Mouse (Mus musculus) liver, adult (tissue): Measurements from ENCODE around the gene Tmem8b.

Experiments used
- GATA4 ChIP-seq: IDR thresholded peaks from 2 replicates; pipeline ENCODE4 v1.6.1; 2014; ENCODE audit warnings: mild to moderate bottlenecking, low read length; ENCODE audit not compliant: insufficient replicate concordance

The Tmem8b gene

DNA sequence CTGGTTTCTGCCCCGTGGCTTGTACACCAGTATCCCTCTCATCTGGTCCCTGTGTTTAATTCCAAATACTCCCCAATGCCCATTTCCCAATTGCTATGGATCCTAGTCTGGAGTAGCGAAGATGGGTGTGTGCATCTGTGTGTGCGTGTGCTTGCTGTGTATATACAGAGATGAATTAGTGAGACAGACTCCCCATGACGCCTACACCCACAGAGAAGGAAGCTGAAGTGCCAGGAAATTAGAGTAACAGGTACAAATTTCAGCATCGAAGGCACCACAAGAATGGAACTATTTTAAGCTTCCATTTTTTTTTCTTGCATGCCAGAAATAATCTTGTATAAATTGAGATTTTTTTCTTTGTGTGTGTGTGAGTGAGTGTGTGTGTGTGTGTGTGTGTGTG, 22.3 kb downstream of the Tmem8b start:
- no peak for TF ChIP-seq GATA4

- TF ChIP-seq GATA4: no peak
These were observed 25.1 kb downstream of the Tmem8b start for GRCm38 (mm10) chr4:43693806-43694241.

- TF ChIP-seq GATA4: no peak
These were observed 25.9 kb downstream of the Tmem8b start for GRCm38 (mm10) chr4:43694439-43695248.

GRCm38 (mm10) chr4:43695249-43695671, 26.5 kb downstream of the Tmem8b start:
- TF ChIP-seq GATA4: no peak

- TF ChIP-seq GATA4: no peak
These were observed 27.8 kb downstream of the Tmem8b start for GRCm38 (mm10) chr4:43696561-43696960.

DNA sequence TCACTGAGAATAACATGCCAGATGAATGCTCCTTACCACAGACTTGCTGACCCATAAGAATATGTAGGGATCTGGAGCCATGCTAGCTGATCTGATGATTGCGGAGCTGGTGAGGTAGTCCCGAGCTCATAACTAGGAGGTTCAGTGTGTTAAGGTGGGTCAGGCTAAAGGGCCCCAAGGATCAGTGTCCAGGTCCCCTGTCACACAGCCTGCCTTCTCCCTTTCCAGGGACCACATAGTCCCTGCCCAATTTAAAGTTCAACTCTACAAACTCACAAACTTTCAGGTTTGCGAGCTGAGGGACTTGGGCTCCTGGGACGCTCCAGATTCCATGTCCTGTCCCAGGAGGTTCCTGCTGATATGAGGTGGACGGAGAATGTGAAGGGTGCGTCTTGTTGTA, 31.9 kb downstream of the Tmem8b start, which contains the start of gene Olfr70:
Gene Olfr70 (minus strand): TSS at position 101 of the 400 bp plus-strand sequence.
- TF ChIP-seq GATA4: no peak

DNA sequence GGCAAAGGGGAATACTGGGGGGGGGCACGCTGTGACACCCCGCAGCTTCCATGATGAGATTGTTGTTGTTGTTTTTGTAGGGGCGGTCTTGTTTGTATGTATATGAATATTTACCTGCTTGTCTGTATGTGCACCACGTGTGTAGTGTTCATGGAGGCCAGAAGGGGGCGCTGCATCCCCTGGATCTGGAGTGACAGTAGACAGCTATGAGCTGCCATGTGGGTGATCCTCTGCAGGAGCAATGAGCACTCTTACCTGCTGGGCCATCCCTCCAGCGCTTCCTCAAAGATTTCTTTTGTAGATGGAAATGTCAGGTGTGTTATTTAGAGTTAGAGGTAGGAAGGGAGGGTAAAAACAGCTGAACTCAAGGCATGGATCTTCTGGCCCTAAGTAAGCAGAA, 34.7 kb downstream of the Tmem8b start:
- TF ChIP-seq GATA4: no peak

GRCm38 (mm10) chr4:43703851-43704250, 35.1 kb downstream of the Tmem8b start:
- TF ChIP-seq GATA4: no peak

DNA sequence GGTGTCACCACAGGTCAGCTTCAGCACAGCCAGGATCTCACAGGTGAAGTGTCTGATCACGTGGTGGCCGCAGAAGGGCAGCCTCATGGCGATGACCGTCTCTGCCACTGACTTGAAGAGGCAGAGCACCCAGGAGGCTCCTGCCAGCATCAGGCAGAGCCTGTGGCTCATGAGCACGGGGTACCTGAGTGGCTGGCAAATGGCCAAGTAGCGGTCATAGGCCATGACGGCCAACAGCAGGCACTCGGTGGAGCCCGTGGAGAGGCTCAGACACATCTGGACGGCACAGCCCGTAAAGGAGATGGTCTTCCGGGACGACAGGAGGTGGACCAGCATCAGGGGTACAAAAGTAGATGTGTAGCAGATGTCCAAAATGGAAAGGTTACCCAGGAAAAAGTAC, 37.2 kb downstream of the Tmem8b start:
- TF ChIP-seq GATA4: no peak

- TF ChIP-seq GATA4: no peak
These were observed 41.1 kb downstream of the Tmem8b start, which contains the start of gene Olfr71 for GRCm38 (mm10) chr4:43709869-43710268. TSS of gene Olfr71 (minus strand) at chr4:43710255.

DNA sequence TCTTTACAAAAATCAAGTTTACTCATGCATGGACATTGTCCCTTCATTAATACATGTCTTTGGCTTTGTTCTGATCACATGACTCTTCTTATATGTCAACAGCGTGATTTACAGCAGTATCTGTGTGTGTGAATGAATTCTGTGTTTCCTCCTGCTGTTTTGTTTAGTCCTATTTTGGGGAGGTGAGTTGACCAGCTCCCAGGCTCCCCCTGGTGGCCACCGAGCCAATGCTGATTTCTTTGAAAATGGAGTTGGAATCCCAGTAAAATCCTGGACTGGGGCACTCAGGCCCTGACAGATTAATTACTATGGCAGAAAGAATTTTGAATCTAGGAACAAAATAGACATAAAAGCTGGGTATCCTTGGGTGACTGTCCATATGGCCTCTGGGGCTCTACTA, 43.0 kb downstream of the Tmem8b start:
- TF ChIP-seq GATA4: no peak

DNA sequence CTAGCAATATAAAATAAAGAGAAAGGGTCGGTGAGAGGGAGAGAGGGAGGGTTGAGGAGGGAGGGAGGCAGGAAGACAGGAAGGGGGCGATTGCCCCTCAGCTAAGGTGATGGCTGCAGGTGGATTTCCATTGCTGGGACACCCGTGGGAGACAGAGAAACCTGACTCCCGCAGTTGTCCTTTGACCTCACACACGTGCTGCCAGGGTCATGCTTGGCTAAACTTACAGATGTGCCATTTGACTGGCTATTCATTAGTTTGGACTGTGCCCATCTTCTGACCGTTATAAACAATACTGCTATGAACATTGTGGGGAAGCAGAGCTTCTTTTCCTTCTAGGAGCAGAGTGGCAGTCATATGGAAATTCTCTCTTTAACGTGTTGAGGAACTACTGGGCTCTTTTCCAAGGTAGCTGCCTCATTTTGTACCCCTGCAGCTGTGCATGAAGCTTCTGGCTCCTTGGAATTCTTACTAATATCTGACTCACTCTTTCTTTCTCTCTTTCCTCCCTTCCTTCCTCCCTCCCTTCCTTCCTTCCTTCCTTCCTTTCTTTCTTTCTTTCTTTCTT, 45.0 kb downstream of the Tmem8b start:
- no peak for TF ChIP-seq GATA4

GRCm38 (mm10) chr4:43720491-43721228, 51.9 kb downstream of the Tmem8b start:
- TF ChIP-seq GATA4: no peak

DNA sequence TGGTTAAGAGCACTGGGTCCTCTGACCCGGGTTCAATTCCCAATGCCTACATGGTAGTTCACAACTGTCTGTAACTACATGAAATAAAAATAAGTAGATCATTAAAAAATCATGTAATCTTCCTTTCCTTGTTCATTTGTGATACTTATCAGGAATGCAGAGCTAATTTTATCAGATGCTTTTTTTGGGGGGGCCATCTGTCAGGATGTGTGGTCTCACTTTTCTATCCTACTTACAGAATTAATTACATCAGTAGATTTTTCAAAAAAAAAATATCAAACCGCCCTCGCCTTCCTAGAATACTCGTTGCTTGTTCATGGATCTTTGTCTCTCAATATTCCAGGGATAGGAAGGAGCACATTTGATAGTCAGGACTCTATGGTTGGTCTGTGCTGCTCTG, 53.4 kb downstream of the Tmem8b start:
- TF ChIP-seq GATA4: no peak

GRCm38 (mm10) chr4:43724764-43725163, 56.0 kb downstream of the Tmem8b start:
- TF ChIP-seq GATA4: no peak
